ENCODE assay signal across 8 mouse cellular contexts in the genomic region with DNA sequence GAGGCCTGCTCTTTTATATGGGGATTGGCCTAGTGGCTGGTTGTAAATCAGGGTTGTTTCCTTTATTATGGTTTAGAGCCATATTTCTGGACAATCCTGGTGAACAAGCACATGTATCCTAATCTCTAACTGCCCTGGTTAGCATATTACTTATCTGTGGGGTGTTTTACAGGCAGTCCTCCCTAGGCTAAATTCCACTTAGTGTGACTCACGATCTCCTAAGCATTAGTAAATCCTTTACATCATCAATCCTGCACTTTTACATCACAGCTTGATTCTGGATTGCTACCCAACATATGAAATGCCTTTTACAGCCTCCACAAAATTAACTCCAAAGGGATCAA. TPM values are rescaled to one million over a fixed set of nuclear protein-coding genes. Genes with fewer than 3 reads are reported as not detected.
DNase-seq lines count a peak whose midpoint lies in the region; ATAC-seq and TF ChIP-seq lines count a peak whose summit lies in the region.

No protein-coding gene starts in this region.

- peak overlapping the region; percentile 82 for H3K9ac ChIP-seq in forebrain, embryonic 11.5 days (ENCODE audit: low read length)
- H3K9ac ChIP-seq in liver, embryonic 14.5 days (replicated peaks): peak overlapping the region; percentile 69

- peaks cover 27% of the 10 kb centered on the region for H3K4me1 ChIP-seq in erythroblast, embryonic 14.5 days (ENCODE audit: control insufficient read depth)
- H3K4me1 ChIP-seq in forebrain, embryonic 11.5 days (replicated peaks; ENCODE audit: control insufficient read depth, insufficient read depth, low read length): peaks cover 4% of the 10 kb centered on the region; the same call in 1 of the 2 replicates
- H3K4me1 ChIP-seq in liver, embryonic 14.5 days (replicated peaks; ENCODE audit: control insufficient read depth in 2 of 2, insufficient read depth in 2 of 2, low read length in 1 of 2): peaks cover 5 to 17% of the 10 kb centered on the region in 2 experiments

- DNase-seq in 416B (ENCODE audit: low read depth): peak; percentile 66
- no peak for DNase-seq in forebrain, embryonic 11.5 days (ENCODE audit: low spot score)
- peak in 1 of 3 experiments; percentile 14 for DNase-seq in liver, embryonic 14.5 days (ENCODE audit: low read depth in 3 of 3, low spot score in 3 of 3)
- no peak for DNase-seq in B cell, adult 2 months
- no peak for DNase-seq in gastrocnemius, adult 18-20 months (ENCODE audit: low spot score)

- ATAC-seq in erythroblast, adult 5-6 weeks (replicated peaks; ENCODE audit: low FRiP score, poor library complexity, severe bottlenecking): no peak
- ATAC-seq in forebrain, embryonic 11.5 days (replicated peaks; ENCODE audit: low FRiP score): no peak
- ATAC-seq in liver, embryonic 14.5 days (ENCODE audit: insufficient read depth): peak; percentile 23; the same call in 1 of the 2 replicates
- ATAC-seq in monocyte, adult 5-6 weeks (replicated peaks; ENCODE audit: insufficient number of reproducible peaks, low FRiP score, low TSS enrichment, poor library complexity, severe bottlenecking): no peak

- peak overlapping the region; percentile 66 for H3K4me2 ChIP-seq in forebrain, embryonic 11.5 days (ENCODE audit: low read depth, low read length, severe bottlenecking)
- peak overlapping the region; percentile 77 for H3K4me2 ChIP-seq in liver, embryonic 14.5 days (ENCODE audit: low read depth)

- peak overlapping the region; percentile 81 for H3K4me3 ChIP-seq in erythroblast, embryonic 14.5 days (replicated peaks)
- H3K4me3 ChIP-seq in forebrain, embryonic 11.5 days (ENCODE audit: low read depth, low read length): peak overlapping the region; percentile 79
- H3K4me3 ChIP-seq in liver, embryonic 14.5 days (ENCODE audit: insufficient read depth in 1 of 2, low read depth in 2 of 2, low read length in 2 of 2): peak overlapping the region; percentile 61 to 100

- no peak for TF ChIP-seq CTCF in liver, embryonic 14.5 days (IDR thresholded peaks at IDR 0.05; ENCODE audit: low read depth)

- no peaks in the 10 kb centered on the region for H3K27me3 ChIP-seq in erythroblast, embryonic 14.5 days (ENCODE audit: control insufficient read depth)
- no peaks in the 10 kb centered on the region for H3K27me3 ChIP-seq in forebrain, embryonic 11.5 days (ENCODE audit: control insufficient read depth, insufficient read depth, low read length)
- H3K27me3 ChIP-seq in liver, embryonic 14.5 days (ENCODE audit: control insufficient read depth, insufficient read depth, low read length): no peaks in the 10 kb centered on the region

- 24% methylated on average over 1 of the region's 1 CpGs for WGBS in forebrain, embryonic 11.5 days
- 8% methylated on average over 1 of the region's 1 CpGs for WGBS in liver, embryonic 14.5 days (ENCODE audit: insufficient replicate concordance)

- H3K27ac ChIP-seq in forebrain, embryonic 11.5 days (ENCODE audit: low read depth, low read length): no peak overlapping the region
- no peak overlapping the region; the same call in 1 of the 2 replicates for H3K27ac ChIP-seq in liver, embryonic 14.5 days

- no peaks in the 10 kb centered on the region for H3K9me3 ChIP-seq in erythroblast, embryonic 14.5 days (ENCODE audit: control insufficient read depth, low read length)
- no peaks in the 10 kb centered on the region; the same call in 1 of the 2 replicates for H3K9me3 ChIP-seq in forebrain, embryonic 11.5 days (ENCODE audit: control insufficient read depth, low read length)
- no peaks in the 10 kb centered on the region for H3K9me3 ChIP-seq in liver, embryonic 14.5 days (ENCODE audit: control insufficient read depth, low read length)

- no peak for TF ChIP-seq EP300 in liver, embryonic 14.5 days (IDR thresholded peaks at IDR 0.05; ENCODE audit: low read depth)

- peaks cover 4% of the 10 kb centered on the region for H3K36me3 ChIP-seq in erythroblast, embryonic 14.5 days (ENCODE audit: control insufficient read depth)
- no peaks in the 10 kb centered on the region; the same call in 1 of the 2 replicates for H3K36me3 ChIP-seq in forebrain, embryonic 11.5 days (ENCODE audit: control insufficient read depth, insufficient read depth, low read length)
- H3K36me3 ChIP-seq in liver, embryonic 14.5 days (replicated peaks; ENCODE audit: control insufficient read depth, insufficient read depth, low read depth): no peaks in the 10 kb centered on the region; the same call in none of the 2 replicates

RNA-seq across cellular contexts. Expression of gene 2010315B03Rik, which starts 31.1 kb away (rescaled TPM):
- polyA plus RNA-seq in erythroblast, embryonic 14.5 days (2012): not detected in 2 replicates
- 1.2 and 1.7 TPM in 2 replicates for total RNA-seq in erythroblast, adult 5-6 weeks (2015; ENCODE audit: low replicate concordance)
- 2.0 and 5.9 TPM in 2 replicates for total RNA-seq in erythroblast, adult 5-6 weeks (2017; ENCODE audit: low replicate concordance)
- polyA plus RNA-seq in forebrain, embryonic 11.5 days (2014; fragmentation: Nextera tagmentation; extraction: Ambion mirVana): 6.9 and 9.4 TPM in 2 replicates
- 1.6 and 2.7 TPM in 2 replicates for polyA plus RNA-seq in liver, embryonic 14.5 days (2012; rRNA removed)
- polyA plus RNA-seq in liver, embryonic 14.5 days (2014; fragmentation: Nextera tagmentation; extraction: Ambion mirVana): 1.9 and 2.4 TPM in 2 replicates
- 33.1 to 47.2 TPM (median 40.9 TPM) in 3 replicates for total RNA-seq in monocyte, adult 5-6 weeks (2017)
- 10 to 100 TPM in 1 of 2 experiments, 1 to 10 TPM in 1; 8.1 to 12.4 TPM for total RNA-seq in gastrocnemius, adult 18-20 months (2021)
